Mouse (Mus musculus) urinary bladder, postnatal 25 days (tissue): ENCODE results near the gene Efna2.

Source experiments
- DNase-seq: peaks from one replicate; pipeline ENCODE4 v3.0.0; 2022; ENCODE audit warnings: low spot score

Efna2 gene

DNA sequence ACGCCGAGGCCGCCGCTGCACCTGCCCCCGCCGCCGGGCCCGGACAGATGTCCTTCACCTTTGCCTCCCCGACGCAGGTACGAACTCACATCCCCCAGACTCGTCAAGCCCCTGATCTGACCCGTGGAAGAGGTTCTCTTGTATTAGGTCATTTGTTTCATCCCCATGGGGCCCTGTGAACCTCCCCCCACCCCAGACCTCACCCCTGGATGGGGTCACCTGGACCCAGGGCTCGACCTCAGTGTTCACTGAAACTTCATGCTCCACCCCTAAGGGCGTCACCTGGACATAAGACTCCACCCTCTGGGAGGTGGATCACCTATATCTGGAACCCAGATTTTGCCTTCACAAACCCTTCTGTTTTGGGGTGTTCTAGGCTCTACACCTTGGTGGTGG, 36.8 kb upstream of the Efna2 start:
- no peak for DNase-seq

DNA sequence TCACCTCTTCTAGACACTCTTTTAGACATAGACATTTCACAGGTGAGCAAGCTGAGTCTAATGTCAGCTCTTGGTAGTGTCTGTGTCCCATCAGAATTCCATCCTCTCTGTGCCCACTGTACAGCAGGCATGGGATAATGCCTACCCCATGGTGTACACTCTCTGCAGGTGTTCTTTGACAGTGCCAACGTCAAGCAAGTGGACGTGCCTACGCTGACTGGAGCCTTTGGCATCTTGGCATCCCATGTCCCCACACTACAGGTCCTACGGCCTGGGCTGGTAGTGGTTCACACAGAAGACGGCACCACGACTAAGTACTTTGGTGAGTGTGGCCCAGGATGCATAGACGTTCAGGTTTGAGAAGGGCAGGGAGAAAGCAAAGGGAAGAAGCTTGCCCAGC, 35.6 kb upstream of the Efna2 start:
- no peak for DNase-seq

DNA sequence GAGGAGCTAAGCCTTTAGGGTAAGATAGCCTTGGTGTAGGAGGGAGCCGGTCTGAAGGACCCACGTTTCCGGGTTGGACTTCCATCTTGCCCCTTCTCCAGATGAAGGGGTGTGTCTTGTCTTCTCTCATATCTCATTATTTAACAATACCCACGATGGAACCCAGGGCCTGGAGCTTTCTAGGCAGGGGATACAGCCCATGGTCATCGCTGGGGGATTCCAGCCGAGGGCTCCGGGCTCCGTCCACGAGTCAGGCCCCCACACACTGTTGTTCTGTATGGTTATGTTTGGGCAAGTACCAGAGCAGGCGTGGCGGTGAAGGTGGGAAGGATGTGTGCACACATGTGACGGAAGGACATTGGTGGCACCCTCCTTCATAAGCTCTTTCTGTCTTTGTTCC, 35.1 kb upstream of the Efna2 start:
- DNase-seq = no peak

DNA sequence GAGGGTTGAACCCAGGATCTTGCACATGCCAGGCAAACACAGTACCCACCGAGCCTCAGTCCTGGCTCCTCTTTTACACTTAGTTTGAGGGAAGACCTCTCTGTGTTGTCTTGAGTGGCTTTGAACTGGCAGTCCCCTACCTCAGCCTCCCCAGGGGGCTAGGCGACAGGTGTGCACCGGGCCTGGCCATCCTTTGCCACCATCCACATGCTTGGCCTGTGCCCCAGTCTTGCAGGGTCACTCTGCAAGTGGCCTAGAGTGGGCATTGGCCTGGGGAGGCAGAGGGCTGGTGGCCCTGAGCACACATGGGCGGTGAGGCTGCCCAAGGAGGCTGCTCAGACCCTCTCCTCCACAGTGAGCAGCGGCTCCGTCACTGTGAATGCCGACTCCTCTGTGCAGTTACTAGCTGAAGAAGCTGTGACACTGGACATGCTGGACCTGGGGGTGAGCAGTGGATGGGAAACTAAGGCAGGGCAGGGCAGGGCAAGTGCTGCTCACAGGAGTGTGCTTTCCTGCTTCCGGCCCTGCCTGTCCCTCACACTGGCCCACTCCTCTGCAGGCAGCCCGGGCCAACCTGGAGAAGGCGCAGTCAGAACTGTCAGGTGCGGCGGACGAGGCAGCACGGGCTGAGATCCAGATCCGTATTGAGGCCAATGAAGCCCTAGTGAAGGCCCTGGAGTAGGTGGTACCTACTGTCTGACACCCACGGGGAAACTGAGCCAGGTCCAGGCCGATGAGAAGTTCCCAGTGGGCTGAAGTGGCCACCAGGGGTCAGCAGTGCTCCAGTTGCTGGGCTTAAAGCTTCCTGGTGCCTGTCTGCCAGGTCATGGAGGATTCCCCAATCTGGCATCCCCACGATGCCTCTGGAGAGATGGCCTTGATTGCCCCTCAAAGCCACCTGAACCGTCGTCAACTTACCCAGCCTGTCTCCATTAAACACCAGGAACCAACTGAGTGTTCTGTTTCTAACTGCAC, 34.1 kb upstream of the Efna2 start:
- DNase-seq = peak; percentile 72

DNA sequence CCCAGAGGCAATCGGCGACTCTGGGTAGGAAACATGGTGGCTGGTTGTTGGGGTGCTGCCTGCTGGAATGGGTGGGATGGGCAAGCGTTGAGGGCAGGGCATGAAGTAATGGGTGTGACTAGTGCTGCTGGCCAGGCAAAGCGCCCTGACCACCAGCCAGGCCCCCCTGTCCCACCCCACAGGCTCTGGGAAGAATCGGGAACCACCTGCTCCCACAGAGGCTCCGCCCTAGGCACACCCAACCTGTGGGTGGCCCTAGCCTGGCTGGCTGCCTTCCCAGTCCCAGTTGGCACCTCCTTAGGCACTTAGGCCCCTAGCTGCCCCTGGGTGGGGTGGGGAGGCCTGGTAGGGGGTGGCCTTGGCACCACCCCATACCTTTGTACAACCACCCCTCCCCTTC, 33.4 kb upstream of the Efna2 start:
- DNase-seq = no peak

DNA sequence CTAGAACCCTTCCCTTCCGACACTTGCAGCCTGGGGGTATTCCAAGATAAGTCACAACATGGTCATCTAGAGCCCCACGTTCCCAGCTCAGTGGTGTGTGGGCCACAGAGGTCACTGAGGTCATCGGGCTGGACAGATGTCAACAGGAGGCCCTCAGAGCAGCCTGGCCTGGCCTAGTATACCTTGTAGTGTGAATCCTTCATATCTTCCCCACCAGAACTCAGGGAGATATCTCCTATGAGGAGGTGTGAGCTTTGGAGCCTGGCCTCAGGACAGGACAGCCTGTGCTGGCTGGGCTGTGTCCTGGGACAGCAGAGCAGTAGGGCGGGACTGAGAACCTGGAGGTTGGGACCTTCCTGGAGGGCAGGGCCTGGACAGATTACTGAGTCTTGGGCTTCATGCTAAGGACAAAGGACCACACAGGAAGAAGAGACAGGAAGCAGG, 32.7 kb upstream of the Efna2 start:
- DNase-seq = no peak

DNA sequence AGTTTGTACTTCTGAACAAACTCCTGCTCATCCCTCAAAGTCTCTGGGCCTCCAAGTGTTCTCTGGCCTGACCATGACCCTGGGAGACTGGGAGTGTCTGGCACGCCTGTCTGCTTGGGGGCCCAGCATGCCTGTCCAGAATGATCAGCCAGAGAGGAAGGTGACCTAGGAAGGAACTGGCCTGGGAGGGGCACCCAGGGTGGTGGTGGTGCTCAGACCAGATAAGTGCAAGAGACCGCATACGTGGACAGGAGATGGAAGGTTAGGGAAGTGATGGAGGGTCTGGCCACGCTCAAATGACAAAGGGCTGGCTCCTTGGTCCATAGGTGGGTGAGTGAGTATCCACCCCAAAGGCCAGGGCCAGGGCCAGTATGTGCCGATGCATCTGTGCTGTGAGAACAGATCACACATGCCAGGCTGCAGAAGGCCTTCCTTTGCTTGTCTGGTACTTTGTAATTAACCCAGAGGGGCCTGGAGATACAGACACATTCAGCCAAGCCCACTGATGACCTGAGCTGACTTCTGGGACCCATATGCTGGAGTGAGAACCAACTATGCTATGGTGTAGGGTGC, 32.0 kb upstream of the Efna2 start:
- DNase-seq = no peak

DNA sequence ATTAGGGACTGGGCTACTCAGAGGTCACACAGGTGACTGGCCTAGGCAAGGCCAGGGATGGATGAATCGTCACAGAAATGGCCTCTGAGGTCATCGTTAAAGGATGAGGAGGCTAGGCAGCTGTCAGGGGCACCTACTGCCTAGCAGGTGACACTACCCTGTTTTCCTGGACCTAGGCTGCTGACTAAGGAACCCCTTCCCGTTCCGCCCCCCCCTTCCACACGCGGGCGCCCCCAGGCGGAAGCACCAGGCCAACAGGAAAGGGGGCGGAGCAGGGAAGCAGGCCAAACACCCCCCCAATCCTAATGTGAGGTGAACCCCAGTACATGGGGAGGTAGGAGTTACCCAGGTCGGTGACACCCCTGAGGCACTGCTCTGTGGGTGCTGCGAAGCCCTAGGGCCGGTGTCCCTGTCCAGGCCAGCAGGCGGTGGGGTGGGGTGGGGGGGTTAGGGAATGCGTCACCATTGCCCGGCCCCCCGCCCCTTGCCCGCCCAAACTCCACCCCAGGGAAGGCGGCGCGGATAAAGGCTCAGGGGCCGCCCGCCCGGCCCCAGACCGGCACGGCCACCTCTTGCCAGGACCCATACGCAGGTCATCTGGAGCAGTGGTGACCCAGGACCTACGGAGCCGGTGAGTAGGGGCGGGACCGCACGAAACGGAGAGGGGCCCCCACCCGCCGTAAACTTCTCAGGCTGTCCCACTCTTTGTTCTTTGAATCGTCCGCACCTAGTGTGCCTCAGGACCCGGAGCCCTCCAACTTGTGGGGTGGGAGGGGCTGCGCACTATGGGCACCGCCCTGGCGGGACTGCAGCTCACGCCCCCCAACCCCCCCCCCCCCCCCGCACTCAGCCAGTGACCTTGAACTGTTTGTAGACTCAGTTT, 31.3 kb upstream of the Efna2 start, which contains the start of gene Midn:
Gene Midn, plus strand, starts transcription at position 554 of the 883 bp plus-strand sequence.
- peak; percentile 85 for DNase-seq

DNA sequence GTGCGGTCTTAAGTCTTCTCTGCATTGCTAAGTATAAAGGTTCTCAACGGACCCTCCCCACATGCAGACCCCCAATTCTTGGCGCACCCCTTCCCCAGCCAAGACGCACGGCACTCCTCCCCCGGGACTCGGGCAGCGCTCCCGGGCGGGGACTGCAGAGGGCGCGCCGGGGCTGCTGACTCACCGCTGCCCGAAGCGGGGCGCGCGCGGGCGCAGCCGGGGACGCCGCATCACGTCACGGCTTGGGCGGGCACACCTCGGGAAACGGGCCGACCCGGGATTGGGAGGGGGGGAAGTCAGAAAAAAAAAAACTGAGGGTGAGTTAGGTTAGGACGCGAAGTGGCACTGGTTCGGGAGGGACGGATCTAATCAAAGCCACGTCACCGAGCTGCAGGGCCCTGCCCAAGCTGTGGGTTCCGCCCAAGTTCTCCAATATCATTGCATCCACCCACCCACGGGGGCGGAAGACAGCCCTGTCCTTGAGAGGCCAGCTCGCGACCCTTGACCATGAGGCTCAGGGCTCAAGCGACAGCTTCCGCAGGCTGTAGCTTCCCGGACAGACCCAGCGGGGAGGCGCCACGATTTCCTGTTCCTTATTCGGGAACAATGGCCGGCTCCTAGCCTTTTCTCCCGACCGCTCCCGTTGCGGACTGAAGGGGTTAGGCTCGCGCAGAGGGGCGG, 30.5 kb upstream of the Efna2 start:
- DNase-seq = peak; percentile 95

DNA sequence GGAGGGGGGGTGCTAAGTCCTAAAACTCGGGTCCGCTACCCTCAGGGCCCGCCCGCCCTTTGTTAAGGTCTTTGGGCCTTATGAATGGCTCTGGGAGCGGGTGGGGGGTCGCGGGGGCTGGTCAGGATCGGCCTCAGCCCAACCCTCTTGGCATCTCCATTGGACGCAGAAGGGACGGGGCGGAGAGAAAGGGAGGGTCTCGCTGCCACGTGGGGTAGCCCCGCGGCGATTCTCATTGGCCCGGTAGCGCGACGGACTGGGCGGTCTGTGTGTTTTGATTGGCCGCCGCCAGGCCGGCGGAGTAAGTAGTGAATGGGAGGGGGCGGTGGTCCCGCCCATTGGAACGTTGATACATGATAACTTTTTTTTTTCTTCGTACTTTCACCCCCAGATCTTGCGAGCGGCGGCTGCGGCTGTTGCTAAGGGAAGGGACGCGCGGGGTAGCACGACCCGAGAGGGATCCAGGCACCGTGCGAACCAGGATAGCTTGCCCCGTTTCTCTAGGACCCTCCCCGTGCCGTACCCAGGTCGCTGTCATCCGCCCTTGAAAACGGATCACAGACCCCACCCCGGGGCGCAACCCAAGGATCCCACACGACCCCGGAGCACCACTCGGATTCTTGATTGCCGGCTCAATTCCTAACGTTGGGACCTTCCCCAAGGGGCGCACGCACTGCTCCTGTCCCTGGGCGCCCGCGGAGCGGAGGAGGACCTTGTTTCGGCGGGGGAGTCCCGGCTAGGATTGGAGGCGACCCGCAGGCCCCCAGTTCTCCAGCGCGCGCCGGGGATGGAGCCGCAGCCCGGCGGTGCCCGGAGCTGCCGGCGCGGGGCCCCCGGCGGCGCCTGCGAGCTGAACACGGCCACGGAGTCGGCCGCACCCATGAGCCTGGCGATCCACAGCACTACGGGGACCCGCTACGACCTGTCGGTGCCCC, 29.7 kb upstream of the Efna2 start:
- peak; percentile 89 for DNase-seq

DNA sequence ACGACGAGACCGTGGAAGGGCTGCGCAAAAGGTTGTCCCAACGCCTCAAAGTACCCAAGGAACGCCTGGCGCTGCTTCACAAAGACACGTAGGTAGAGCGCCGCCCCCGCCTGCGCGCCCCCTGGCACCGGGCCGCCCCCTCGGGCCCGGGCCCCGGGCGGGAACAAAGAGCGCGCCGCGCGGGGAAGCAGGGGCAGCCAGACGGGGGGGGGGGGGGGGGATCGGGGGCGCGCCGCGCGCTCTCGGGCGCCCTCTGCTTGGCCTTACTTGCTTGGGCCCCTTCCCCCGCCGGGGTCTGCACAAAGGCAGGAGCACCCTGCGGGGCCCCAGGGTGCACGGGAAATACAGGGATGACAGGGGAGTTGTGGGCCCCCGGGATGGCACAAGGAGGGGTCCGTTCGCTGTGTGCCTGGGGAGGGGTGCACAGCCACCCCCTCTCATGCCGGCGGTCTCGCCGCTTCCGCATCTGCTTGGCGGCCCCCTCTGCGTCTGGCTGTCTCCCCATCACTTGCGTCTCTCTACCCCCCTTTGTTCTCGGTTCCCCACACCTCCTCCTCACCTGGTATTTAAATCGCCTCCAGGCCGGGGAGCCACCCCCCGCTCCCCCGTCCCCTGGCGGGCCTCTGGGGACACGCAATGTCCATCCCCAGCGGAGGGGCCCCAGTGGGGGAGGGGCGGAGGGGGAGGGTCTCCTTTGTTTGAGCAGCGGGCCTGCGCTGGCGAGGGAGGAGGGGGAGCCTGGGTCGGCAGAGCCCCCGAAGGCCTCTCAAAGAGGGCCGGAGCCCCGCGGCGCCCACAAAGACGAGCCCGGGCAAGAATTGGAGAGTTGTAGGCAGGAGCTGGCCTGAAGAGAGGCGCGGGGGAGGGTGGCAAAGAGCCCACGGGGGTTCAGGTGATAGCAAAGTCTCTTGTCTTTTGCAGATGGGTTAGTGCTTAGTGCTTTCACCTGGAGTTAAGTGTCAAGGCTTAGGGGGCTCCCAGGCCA, 28.8 kb upstream of the Efna2 start:
- peak; percentile 50 for DNase-seq

DNA sequence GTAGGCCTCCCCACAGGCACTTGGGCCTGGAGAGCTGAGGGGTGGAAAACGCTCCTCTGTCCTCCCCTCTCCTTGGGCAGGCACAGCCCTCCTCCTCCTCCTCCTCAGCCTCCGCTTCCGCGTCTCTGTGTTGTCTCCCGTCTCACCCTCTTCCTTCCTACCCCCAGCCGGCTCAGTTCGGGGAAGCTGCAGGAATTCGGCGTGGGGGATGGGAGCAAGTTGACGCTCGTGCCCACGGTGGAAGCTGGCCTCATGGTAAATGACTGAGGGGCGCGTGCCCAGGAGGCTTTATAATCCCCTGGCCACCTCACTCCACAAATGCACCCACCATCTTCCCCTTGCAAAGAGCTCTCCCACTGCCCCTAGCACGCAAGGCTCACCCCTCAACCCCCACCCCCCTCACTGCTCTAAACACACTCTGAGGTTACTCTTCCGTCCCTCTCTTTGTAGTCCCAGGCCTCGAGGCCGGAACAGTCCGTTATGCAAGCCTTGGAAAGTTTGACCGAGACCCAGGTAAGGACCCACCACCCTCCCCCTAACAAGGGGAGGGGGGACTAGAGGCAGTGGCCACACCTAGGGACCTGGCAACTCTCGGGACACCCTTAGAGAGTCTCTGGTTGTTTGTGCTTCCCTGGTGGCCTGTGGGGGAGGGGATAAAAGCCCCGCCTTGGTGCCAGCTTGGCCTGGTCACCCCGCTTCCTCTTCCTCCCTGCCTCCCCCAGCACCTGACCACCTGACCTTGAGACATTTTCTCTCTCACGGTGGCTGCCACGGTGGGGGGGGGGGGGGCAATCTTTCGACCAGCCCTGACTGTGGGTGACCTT, 27.9 kb upstream of the Efna2 start:
- peak; percentile 50 for DNase-seq

DNA sequence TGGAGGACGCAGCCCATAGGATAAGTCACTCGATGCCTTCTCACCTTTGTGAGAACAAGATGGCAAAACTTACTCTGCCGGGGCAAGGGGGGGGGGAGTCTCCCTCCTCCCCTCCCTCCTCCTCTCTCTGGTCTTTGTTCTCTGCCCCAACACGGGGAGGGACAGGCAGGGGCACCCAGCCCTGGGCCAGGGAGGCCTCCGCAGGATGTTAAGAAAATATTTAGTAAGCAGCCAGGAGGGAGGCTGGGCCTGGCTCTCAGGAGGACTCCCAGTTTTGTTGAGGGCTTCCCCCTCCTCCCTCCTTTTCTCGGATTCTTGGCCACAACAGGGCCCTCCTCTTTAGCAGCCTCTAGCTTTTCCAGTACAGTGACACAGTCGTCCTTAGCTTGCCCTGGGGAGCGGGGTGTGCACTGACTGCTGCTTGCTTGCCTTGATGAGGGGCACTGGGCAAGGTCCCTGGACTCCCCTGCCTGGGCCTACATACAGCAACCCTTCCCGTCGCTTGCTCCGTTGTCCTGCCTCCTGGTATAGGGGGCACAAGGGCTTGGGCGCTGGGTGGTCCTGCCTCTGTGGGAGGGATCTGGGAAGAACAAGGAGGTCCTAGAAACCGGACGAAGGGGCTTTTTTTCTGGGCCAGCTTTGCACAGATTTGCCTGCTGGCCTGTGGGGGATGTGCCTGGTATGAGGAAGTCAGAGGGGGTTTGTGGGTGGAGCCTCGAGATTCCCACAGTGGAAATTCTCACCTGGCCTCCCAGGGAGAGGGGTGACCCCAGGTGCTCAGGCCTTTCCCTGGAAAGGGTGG, 27.0 kb upstream of the Efna2 start:
- DNase-seq = peak; percentile 38

DNA sequence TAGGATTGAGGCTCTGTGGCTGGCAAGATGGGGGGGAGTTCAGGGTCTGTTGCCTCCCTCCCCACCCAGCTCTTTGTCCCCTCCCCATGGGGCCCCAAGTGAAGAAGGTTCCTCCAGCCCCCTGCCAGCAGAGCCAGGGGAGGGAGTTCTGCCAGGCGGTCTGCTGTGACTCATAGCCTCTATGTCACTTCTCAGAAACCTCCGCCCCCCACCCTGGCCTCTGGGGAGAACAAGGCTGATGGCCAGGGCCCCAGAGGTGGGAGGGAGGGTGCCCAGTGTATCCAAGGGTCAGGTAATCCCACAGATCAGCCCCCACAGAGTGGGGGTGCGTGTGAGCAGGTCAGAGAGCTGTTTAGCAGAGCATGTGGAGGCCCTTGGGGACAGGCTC, 26.4 kb upstream of the Efna2 start:
- DNase-seq = peak; percentile 47

DNA sequence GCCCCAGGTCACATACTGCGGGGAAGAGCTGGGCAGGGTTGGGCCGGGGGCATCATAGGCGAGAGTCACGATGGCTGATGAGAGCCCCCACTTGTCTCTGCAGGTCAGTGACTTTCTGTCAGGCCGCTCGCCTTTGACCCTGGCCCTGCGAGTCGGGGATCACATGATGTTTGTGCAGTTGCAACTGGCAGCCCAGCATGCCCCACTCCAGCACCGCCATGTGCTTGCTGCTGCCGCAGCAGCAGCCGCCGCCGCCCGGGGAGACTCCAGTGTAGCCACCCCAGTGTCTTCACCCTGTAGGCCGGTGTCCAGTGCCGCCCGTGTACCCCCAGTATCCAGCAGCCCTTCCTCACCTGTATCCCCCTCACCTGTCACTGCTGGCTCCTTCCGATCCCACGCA, 25.6 kb upstream of the Efna2 start:
- no peak for DNase-seq

DNA sequence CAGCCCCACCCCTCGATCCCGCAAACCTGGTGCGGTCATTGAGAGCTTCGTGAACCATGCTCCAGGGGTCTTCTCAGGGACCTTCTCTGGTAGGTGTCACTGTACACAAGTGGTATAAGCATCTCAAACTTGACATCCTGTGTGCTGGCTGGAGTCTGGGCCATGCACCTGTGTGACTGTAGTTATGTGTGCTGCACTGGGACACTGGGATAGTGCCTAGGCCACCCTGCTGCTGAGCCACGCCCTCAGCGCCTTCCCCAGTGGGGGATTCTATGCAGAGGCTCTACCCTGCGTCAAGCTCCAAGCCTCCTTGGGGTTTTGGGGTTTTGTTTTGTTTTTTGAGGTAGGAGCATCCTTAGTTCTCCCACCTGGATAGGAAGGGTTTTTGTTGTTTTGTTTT, 24.9 kb upstream of the Efna2 start:
- DNase-seq = no peak

DNA sequence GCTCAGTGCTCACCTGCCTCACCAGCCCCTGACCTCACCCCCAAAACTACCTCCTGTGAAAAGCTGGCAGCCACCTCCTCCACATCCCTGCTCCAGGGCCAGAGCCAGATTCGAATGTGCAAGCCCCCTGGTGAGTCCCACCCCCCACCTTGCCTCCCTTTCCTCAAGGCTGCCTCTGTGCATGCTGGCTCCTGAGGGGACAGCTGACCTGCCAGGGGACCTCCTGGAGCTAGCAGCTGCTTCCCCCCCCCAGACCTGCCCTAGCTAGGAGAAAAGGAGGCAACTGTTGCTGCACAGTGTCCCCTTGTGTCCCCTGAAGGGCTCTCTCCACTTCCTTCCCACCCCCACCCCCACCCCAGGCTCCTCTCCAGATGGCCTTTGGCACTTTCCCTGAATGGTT, 24.0 kb upstream of the Efna2 start:
- no peak for DNase-seq
